Mouse (Mus musculus): ENCODE results near the gene Srxn1.
"Not testable (repeated sequence)": the region's sequence is repeated elsewhere in the genome, so short reads cannot be mapped to it uniquely, and the experiment has no call there.

Srxn1 gene

DNA sequence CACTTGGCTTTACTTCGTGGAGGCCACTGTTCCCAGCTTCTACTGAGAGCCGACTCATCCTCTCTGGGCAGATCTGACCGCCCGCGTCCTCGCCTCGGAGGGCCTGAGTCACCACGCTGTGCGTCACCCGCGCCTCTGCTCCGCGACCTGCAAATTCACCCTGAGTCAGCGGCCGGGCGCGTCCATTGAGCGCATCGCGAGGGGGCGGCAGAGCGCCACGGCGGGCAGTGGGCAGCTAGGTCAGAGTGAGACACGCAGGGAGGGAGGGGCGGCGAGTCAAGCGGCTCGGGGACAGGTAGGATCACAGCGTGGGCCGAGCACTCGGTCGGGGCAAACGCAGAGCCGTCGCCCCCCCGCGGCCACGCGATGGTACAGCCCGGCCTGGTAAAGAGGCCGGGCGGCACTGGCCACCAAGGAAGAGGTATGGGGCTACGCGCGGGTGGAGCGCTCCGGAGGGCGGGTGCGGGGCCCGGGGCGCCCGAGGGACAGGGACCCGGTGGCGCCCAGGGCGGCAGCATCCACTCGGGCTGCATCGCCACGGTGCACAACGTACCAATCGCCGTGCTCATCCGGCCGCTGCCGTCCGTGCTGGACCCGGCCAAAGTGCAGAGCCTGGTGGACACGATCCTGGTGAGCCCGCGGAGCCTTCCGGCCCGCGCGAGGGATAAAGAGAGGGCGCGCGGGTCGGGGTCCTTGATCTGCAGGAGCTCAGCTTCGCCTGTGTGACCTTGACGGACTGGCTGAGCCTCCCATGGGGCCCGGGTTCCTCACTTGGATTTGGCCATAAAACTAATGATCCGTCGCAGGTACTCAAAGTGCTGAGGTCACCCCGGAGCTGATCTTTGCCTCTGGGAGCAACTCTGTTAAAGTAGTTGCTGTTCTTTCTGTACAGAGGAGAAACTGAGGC is at the start of gene Srxn1:
Srxn1 (plus strand) TSS at position 199 of the 907 bp plus-strand sequence.
- DNase-seq = peak; percentile 36 to 49

DNA sequence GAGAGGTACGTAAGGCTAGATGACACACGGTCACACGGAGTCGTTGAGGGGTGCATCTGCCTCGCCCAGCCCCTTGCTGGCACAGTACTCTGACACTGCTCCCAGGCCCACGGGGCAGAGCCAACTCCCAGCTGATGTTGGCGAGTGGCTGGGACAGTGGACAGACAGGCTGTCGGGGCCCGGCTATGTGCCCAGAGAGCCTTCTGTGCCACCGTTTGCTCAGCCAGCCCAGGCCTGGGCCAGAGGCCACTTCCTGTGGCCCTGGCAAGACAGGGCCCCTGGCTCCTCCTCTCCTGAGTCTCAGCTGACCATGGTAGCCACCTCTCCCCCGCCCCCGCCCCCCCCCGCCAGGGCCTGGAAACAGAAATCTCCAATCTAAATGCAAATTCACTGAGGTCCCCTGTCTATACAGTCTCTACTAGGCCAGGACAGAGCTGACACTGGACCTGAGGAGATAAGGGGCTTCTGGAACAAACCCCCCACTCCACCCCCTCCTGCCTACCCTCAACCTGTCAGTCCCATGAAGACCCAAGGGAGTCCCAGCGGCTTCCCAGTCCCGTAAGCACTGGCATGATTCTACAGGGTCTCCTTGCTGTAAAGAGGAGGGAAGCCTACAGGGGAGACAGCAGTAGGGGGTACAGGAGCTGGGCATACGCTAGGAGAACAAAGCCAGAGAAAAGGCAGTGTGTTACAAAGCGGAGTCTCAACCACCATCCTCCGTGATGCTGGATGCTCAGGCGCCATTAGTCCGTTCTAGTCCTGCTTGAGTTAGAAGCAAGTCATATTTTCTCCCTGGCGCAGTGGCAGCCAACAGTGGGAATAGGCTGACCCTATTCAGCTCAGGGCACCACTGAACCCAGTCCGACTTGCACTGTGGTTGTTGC is 48.7 kb upstream of the Srxn1 start:
- DNase-seq = no peak

- no peak for DNase-seq
Measured at GRCm38 (mm10) chr2:152057252-152057563, 48.1 kb upstream of the Srxn1 start.

DNA sequence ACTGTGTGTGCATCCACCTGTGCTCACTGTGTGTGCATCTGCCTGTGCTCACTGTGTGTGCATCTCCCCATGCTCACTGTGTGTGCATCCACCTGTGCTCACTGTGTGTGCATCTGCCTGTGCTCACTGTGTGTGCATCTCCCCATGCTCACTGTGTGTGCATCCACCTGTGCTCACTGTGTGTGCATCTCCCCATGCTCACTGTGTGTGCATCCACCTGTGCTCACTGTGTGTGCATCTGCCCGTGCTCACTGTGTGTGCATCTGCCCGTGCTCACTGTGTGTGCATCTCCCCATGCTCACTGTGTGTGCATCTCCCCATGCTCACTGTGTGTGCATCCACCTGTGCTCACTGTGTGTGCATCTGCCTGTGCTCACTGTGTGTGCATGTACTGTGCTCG is 42.5 kb upstream of the Srxn1 start:
- not testable (repeated sequence) for DNase-seq

DNA sequence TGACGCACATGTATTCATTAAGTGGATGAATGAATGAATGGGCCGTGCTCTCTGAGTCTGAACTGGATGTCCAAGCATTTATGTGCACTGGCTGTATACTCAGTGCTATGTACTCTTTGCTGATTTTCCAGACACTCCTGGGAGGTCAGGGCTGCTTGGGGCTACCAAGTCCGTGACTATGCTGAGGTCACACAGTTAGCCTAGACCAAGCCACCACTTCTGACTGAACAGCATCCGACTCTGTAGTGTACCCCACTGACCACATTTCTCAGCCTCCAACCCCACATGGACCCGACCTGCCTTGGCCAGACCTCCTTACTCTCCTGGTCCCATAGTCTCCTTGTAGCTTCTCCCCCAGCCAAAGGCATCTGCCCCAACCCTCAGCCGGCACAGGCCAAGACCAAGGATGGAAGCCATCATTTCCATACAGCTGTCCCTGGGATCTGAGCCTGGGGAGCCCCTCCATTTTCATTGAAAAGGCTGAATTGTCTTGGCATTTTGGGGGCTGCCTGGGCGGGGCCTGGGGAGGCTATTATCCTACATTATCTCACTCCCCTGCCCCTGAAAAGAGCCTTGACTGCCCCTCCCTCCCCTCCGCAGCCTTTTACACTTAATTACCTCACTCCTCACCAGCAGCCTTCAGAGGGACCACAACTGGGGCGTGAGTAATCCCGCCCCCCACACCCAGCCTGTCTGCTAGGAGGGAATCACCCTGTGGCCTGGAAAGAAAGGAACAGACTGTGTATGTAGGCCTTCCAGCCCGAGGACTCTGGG is 36.5 kb upstream of the Srxn1 start:
- DNase-seq = no peak

DNA sequence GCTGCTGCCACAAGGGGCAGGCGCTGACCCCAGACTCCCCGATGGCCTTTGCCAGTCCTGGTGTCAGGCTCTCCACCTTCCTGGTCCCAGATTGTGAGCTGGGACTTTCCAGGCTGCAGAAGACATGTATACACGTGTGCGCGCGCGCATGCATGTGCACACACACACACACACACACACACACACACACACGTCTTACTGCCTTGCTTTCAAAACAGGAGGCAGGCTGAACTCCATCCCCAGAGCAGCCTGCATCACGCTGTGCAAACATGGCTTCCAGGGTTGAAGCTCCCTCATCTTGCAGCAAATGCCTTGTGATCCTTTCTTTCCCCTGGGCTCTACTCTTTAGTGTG is 35.9 kb upstream of the Srxn1 start:
- DNase-seq = no peak

- DNase-seq = no peak
Measured at GRCm38 (mm10) chr2:152069941-152070340, 35.4 kb upstream of the Srxn1 start.

DNA sequence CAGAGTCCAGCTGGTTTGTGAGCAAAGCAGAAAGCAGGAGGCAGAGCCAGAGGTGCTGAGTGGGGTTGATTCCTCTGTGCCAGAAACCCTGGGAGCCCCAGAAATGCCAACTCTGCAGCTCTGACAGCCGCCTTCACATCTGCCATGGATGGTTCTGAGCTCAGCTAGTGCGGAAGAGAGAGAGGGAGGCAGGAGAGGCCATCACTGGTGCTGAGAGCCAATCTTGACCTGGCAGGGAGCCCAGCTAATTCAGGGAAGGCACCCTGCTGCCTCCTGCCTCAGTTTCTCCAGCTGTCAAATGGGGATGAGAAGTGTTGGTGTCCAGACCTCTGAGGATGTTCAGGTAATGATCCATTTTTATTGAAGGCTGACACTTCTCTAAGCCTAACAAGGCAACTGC is 30.8 kb upstream of the Srxn1 start:
- DNase-seq = no peak

DNA sequence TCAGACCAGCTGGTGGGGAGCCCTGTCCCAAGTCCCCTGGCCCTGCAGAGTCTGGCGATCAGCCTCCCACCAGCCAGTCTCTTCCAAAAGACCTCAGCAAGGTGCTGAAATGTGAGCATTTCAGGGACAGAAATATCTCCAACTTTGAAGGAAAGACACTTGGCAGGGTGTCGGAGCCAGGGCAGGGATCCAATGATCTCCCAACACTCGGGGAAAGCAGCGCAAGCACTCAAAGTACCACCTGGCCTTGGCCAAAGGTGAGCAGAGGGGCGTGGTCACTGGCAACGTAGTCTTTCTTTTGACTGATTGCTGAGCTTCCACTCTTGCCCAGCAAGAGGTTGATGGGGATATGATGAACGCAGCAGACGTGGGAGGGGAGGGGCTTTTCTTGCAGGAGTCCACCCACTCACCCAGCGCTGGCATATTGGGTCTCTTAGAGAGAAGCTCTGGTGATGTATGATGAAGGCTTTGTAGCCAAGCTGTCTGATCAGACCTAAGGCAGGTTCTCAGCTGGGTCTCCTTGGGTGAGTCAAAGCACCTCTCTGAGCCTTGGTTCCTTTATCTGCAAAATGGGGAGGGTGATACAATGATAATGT is 29.9 kb upstream of the Srxn1 start:
- DNase-seq = no peak

DNA sequence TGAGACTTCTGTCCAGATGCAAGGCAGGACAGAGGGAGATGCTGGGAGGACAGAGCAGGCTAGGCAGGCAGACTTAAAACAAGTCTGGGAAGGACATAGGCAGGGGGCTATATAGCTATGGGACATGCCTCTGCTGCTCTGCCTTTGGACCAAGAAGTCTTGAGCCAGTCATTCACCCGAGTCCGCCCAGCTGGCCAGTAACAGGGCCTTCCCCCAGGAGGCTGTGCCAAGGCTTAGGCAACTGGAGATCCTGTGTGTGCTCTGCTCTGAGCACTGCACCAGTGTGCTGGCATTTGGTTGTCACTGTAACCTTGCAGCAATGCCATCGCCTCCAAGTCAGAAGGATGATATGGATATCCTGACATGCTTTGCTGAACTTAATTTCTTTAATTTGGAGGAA is 28.0 kb upstream of the Srxn1 start:
- no peak for DNase-seq

DNA sequence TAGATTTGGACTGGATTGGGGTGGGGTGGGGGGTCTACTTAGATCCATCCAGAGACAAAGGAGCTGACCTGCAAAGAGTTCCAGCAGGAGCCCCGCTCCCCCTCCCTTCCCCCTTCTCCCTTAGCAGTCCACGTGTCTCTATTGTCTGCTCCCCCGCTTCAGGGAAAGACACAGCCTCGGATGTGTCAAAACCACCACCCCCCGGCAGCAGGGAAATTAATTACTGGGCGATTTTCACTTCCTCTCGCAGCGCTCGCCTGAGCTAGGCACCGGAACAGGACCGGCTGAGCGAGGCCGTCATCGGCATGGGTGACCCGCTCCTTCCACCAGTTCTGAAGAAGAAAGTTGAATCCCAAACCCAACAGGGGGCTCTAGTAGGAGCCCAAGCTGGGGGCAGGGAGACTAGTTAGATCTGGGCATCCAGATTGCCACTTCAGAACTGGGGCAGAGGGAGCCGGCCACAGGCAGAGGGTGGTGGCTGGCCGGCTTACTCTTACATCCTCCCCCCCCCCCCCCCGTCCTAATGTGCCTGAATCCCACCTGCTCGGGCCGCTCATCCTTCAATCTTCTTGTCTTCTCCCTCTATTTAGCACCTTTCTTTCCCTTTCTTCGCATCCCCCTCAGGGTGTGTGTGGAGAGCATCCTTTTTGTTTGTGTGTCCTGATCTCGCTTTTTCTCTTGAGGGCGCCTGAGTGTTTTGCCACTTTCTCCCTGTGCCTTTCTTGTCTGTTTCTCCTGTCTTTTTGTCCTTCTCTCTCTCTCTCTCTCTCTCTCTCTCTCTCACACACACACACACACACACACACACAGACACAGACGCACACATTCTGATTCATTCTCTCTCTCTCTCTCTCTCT is 24.4 kb upstream of the Srxn1 start, which contains the start of gene Scrt2:
Scrt2 (plus strand) TSS at position 845 of the 857 bp plus-strand sequence.
- peak in 1 of 2 experiments; percentile 31 for DNase-seq

GRCm38 (mm10) chr2:152081641-152082448 is 23.5 kb upstream of the Srxn1 start:
- DNase-seq = peak; percentile 45 to 69

DNA sequence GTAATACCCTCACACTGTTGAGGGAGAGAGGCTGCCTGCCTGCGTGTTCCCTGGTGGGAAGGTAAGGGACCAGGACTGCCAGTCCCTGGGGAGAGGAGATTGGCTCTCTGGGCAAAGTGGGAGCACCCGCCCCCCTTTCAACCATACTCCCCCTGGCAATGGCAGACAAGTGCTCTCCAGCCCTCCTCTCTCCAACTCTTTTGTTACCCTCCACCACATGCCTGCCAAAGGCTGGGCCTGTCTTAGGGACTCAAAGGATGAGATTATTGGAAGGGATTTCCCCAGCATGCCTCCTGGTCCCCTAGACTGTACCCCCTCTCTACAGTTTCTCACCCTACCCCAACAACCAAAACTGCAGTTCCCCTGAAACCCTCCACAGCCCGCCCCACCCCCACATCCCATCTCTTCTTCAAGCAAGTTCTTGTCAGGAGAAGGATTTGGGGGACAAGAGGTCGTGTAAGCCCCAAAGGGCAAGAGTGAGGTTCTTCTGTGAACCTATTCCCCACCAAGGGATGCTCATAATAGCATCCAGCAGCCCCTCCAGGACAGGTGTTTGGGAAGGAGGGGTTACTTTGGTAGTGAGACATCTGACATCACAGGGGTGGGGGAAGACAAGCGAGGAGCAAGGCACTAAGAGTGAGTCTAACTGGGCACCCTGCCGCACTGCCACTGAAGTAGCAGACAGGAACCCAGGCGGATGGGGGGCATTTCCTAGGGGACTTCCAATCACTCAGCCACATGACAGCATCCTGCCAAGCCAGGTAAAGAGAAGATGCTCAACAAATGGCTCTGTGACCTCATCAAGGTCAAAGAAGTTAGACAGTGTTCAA is 22.6 kb upstream of the Srxn1 start:
- DNase-seq = no peak

GRCm38 (mm10) chr2:152083411-152083810 is 21.9 kb upstream of the Srxn1 start:
- DNase-seq = no peak

- DNase-seq = no peak
Measured at GRCm38 (mm10) chr2:152084298-152084697, 21.0 kb upstream of the Srxn1 start.

- no peak for DNase-seq
Measured at GRCm38 (mm10) chr2:152085414-152085813, 19.9 kb upstream of the Srxn1 start.

DNA sequence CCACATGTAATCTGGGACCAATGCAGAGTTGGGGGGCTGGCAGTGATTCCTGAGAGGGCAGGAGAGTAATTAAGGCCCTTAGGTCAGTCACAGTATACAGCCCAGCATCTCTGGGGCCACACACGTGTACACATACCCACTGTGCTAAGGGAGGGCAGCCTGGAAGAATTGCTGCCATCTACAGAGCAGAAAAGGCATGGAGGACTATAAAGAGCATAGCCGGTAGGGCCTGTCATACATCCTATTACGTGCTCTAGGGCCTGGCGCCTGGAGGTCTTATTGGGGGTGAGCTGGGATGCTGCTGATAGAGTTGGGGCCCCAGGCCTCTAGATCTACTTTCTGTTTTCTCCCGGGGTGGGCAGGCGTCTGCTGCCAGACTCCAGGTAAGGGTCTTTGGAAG is 18.9 kb upstream of the Srxn1 start:
- no peak for DNase-seq

- no peak for DNase-seq
Measured at GRCm38 (mm10) chr2:152087111-152087510, 18.2 kb upstream of the Srxn1 start.

DNA sequence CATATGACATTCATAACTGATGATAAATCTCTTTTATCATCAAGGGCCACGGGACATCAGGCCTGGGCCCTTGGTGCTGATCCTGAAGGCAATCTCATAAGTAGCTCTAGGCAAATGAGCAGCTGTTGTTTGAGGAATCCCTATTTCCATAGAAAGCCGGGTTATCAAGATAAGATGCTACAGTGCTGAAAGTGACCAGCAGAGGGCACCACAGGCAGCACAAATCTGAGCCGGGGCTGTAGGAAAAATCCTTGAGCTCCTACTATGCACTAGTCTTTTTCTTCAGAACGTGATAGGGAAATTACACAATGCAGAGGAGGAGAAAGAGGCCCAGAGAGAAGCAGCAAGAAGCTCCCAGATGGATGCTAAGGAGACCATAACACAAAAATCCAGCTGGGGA is 16.2 kb upstream of the Srxn1 start:
- DNase-seq = peak in 1 of 2 experiments; percentile 39

DNA sequence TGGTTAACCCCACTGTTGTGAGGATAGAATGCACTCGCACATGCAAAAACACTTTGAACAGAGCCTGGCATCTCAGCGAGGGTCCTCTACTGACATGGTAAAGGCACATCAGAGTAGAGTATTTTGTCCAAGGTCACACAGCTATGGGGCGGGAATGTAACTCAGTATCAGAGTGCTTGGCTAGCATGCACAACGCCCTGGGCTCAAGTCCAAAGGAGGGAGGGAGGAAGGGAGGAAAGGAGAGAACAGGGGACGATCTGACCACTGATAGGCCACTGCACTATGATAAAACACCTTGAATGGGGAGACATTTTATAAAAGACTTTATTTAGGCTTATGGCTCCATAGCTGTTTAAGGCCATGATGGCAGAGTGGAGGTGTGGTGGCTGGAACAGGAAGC is 15.7 kb upstream of the Srxn1 start:
- no peak for DNase-seq

Data from spleen, adult 18-20 months (tissue).